Mouse (Mus musculus): ENCODE results near the gene Lrrn1.

DNA sequence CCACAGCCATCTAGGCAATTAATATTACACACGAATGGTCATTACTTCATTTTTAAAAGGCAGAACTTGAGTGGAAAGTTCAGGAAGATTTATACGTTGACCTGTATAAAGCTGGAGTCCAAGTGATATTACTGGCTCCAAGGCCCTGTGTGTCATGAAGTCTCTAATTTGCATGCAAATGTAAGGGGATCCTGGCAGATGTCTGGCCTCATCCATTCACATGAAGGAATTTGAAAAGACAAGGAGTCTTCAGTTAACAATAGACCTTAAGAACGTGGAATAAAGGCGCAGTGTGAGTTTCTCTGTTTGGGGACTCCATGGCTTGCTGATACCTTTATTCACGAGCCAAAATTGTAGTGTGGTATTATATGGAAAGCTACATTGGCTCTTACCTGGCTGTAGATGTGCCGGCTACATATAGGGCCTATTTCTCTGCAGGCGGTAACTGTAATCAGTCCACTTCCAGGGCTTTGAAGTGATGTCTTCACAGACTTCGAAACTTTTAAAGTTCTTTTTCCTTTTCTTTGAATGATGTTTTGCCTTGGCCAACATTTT lies 2.0 kb downstream of the Lrrn1 start:
- TF ChIP-seq MAX (IDR thresholded peaks at IDR 0.05; ENCODE audit: low read depth) = no peak
- no peak for TF ChIP-seq TCF3 (IDR thresholded peaks at IDR 0.05; ENCODE audit: insufficient read length, low read depth)
- no peak for TF ChIP-seq USF1 (IDR thresholded peaks at IDR 0.05; ENCODE audit: low read depth)
